Mouse (Mus musculus) ovary, postnatal 36 days (tissue): ENCODE measurements around the gene Cdk15.
A peak's percentile ranks its signal among the peaks of the same experiment; 100 is the strongest.

ENCODE experiments used
- DNase-seq: peaks from one replicate; pipeline ENCODE4 v3.0.0; 2022; ENCODE audit warnings: low spot score, mixed read lengths

Cdk15 gene

GRCm38 (mm10) chr1:59285880-59286279, 29.2 kb downstream of the Cdk15 start:
- DNase-seq: no peak

- no peak for DNase-seq
Measured at GRCm38 (mm10) chr1:59286316-59286850, 29.7 kb downstream of the Cdk15 start.

GRCm38 (mm10) chr1:59287733-59288132, 31.0 kb downstream of the Cdk15 start:
- DNase-seq: no peak

- DNase-seq: no peak
Measured at GRCm38 (mm10) chr1:59291652-59292051, 34.9 kb downstream of the Cdk15 start.

GRCm38 (mm10) chr1:59295769-59296168, 39.1 kb downstream of the Cdk15 start:
- no peak for DNase-seq

GRCm38 (mm10) chr1:59297167-59297566, 40.5 kb downstream of the Cdk15 start:
- no peak for DNase-seq

GRCm38 (mm10) chr1:59298491-59299090, 41.9 kb downstream of the Cdk15 start:
- no peak for DNase-seq

- DNase-seq: no peak
Measured at GRCm38 (mm10) chr1:59307310-59307709, 50.6 kb downstream of the Cdk15 start.

- no peak for DNase-seq
Measured at GRCm38 (mm10) chr1:59311292-59311885, 54.7 kb downstream of the Cdk15 start.

- DNase-seq: no peak
Measured at GRCm38 (mm10) chr1:59312187-59313153, 55.8 kb downstream of the Cdk15 start.

- no peak for DNase-seq
Measured at GRCm38 (mm10) chr1:59313154-59313940, 56.6 kb downstream of the Cdk15 start.

GRCm38 (mm10) chr1:59315057-59315807, 58.5 kb downstream of the Cdk15 start:
- DNase-seq: no peak

- DNase-seq: no peak
Measured at GRCm38 (mm10) chr1:59316031-59316385, 59.3 kb downstream of the Cdk15 start.

GRCm38 (mm10) chr1:59316386-59317051, 59.8 kb downstream of the Cdk15 start:
- DNase-seq: no peak

- DNase-seq: no peak
Measured at GRCm38 (mm10) chr1:59317397-59317796, 60.7 kb downstream of the Cdk15 start.

- DNase-seq: no peak
Measured at GRCm38 (mm10) chr1:59318878-59319277, 62.2 kb downstream of the Cdk15 start.

- DNase-seq: no peak
Measured at GRCm38 (mm10) chr1:59321076-59321879, 64.6 kb downstream of the Cdk15 start.

GRCm38 (mm10) chr1:59321880-59322836, 65.5 kb downstream of the Cdk15 start:
- peak; percentile 16 for DNase-seq
